Mouse (Mus musculus) thymus, adult 2 months (tissue): ENCODE data around the gene Sv2c. TPM values are rescaled to one million over a fixed set of nuclear protein-coding genes. Genes with fewer than 3 reads are reported as not detected.

ENCODE experiments used
- DNase-seq: peaks from one replicate; pipeline ENCODE4 v3.0.0; 2021
- H3K27ac ChIP-seq: fragments of 200-500 bp; 2 replicates; pipeline ENCODE4 v1.5.1; 2012; ENCODE audit warnings: low read length, control low read depth; ENCODE audit not compliant: control insufficient read depth, insufficient read depth
- H3K27me3 ChIP-seq: fragments of 200-500 bp; 2 replicates; pipeline ENCODE4 v1.6.1; 2012; ENCODE audit warnings: mild to moderate bottlenecking, low read length, moderate library complexity, mixed read lengths; ENCODE audit not compliant: control insufficient read depth, insufficient read depth
- H3K36me3 ChIP-seq: fragments of 200-500 bp; 2 replicates; pipeline ENCODE4 v1.6.1; 2012; ENCODE audit warnings: mild to moderate bottlenecking, low read length, moderate library complexity; ENCODE audit not compliant: control insufficient read depth, insufficient read depth
- H3K4me1 ChIP-seq: fragments of 200-500 bp; replicated peaks from 2 replicates; pipeline ENCODE4 v1.6.1; 2012; ENCODE audit warnings: low read length; ENCODE audit not compliant: control insufficient read depth, insufficient read depth
- H3K4me3 ChIP-seq: fragments of 200-500 bp; 2 replicates; pipeline ENCODE4 v1.5.1; 2012; ENCODE audit warnings: mild to moderate bottlenecking, low read length, control low read depth, moderate library complexity; ENCODE audit not compliant: control insufficient read depth, insufficient read depth
- CTCF ChIP-seq: fragments of 200-500 bp; IDR thresholded peaks from 2 replicates; pipeline ENCODE4 v1.5.1; 2012; ENCODE audit warnings: mild to moderate bottlenecking, control low read depth, low read length, moderate library complexity, borderline replicate concordance; ENCODE audit not compliant: control insufficient read depth, poor library complexity, insufficient read depth; ENCODE audit errors: extremely low read depth
- POLR2A ChIP-seq: fragments of 200-500 bp; IDR thresholded peaks from 2 replicates; pipeline ENCODE4 v1.6.1; 2012; ENCODE audit warnings: mild to moderate bottlenecking, low read length, control low read depth, moderate library complexity; ENCODE audit not compliant: control insufficient read depth, poor library complexity, insufficient read depth; ENCODE audit errors: extremely low read depth
- WGBS: fragments of 180-500 bp; shearing (Covaris S2); methylation state at CpG from one replicate; pipeline ENCODE4 v1.1.7; 2018; 5-methylcytosine and 5-hydroxymethylcytosine counted together
- polyA plus RNA-seq: library from polyadenylated mRNA; depleted of rRNA; stranded (reverse); fragments of >200 nt; gene quantifications from 2 replicates; pipeline ENCODE4 v1.2.3, GENCODE M21; 2012

The Sv2c gene
- polyA plus RNA-seq, 1 experiment: 0.09 TPM

DNA sequence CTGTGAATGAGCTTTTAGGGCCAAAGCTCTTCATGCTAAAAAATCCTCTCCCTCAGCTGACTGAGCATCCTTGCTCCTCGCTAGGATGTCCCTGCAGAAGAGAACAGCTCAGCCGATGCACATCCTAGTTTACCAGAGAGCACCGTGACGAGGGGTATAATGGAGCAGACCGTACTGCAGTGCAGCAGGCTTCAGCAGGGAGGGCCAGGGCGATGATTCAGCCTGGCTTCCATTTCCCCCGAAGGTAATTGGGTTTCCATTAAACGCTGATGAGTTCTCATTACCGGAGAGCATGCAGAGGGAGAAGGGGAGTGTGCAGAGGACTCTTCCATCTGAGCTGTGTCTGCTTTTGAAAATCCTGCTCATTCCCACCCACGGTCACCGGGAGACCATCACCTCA, 108.5 kb downstream of the Sv2c start:
- Histone ChIP-seq H3K4me3 (no peak overlapping the region), H3K4me1 (no peaks in the 10 kb centered on the region), H3K36me3 (no peaks in the 10 kb centered on the region), H3K27me3 (no peaks in the 10 kb centered on the region), H3K27ac (no peak overlapping the region)
- TF ChIP-seq CTCF (no peak), POLR2A (no peak)
- 91% methylated on average over 11 of the region's 11 CpGs for WGBS
- no peak for DNase-seq

- Histone ChIP-seq H3K4me3 (no peak overlapping the region), H3K27me3 (no peaks in the 10 kb centered on the region), H3K4me1 (no peaks in the 10 kb centered on the region), H3K36me3 (no peaks in the 10 kb centered on the region), H3K27ac (no peak overlapping the region)
- 96% methylated on average over 3 of the region's 3 CpGs for WGBS
- no peak for TF ChIP-seq CTCF
- TF ChIP-seq POLR2A: no peak
- DNase-seq: no peak
Measured at GRCm38 (mm10) chr13:96015516-96015915, 116.9 kb downstream of the Sv2c start.

DNA sequence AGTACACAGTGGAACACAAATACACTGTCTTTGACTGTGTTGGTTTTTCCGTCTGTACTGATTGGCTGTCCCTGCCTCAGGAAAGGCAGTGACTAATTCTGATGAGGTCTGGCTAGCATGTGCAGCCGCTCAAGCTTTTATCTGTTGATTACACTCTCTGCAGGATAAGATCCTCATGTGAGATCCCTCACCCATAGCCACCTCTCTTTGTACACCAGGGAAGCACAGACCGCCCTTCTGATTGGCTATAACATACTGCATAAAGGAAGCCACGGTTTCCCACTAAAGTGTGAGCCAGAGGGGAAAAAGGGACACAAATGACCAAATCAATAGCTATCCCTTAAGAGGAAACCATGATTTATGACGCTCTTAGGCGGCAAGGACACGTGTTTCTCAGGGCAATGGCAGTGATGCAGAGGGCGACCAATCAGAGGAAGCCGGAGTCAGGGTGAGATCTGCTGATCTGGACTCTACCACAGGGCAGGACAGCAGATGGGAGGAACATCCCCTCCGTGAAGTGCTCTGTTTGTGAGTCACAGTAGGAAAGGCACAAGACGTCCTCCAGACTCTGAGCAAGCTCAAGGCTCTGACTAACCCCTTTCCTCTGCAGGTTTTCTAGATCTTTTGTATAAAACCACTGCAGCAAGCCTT, 121.4 kb downstream of the Sv2c start:
- DNase-seq: no peak
- no peaks in the 10 kb centered on the region for H3K36me3 ChIP-seq
- no peaks in the 10 kb centered on the region for H3K4me1 ChIP-seq
- H3K27ac ChIP-seq: no peak overlapping the region
- H3K27me3 ChIP-seq: no peaks in the 10 kb centered on the region
- no peak overlapping the region for H3K4me3 ChIP-seq
- WGBS: 38% methylated on average over 11 of the region's 11 CpGs
- TF ChIP-seq CTCF (no peak), POLR2A (no peak)

- no peak for DNase-seq
- Histone ChIP-seq H3K4me3 (no peak overlapping the region), H3K27ac (no peak overlapping the region), H3K36me3 (no peaks in the 10 kb centered on the region), H3K27me3 (no peaks in the 10 kb centered on the region), H3K4me1 (no peaks in the 10 kb centered on the region)
- TF ChIP-seq POLR2A (no peak), CTCF (no peak)
- WGBS: 91% methylated on average over 9 of the region's 9 CpGs
Measured at GRCm38 (mm10) chr13:96008975-96009374, 123.4 kb downstream of the Sv2c start.

GRCm38 (mm10) chr13:96008154-96008553, 124.2 kb downstream of the Sv2c start:
- WGBS: 81% methylated on average over 3 of the region's 3 CpGs

GRCm38 (mm10) chr13:96003539-96003938, 128.8 kb downstream of the Sv2c start:
- 92% methylated on average over 3 of the region's 3 CpGs for WGBS
- no peak for DNase-seq
- TF ChIP-seq CTCF: no peak
- TF ChIP-seq POLR2A: no peak
- H3K27ac ChIP-seq: no peak overlapping the region
- H3K4me1 ChIP-seq: no peaks in the 10 kb centered on the region
- no peaks in the 10 kb centered on the region for H3K27me3 ChIP-seq
- no peaks in the 10 kb centered on the region for H3K36me3 ChIP-seq
- no peak overlapping the region for H3K4me3 ChIP-seq

More at GRCm38 (mm10) chr13:96008154-96008553, 124.2 kb downstream of the Sv2c start:
- no peak for DNase-seq
- Histone ChIP-seq H3K4me3 (no peak overlapping the region), H3K27ac (no peak overlapping the region), H3K4me1 (no peaks in the 10 kb centered on the region), H3K36me3 (no peaks in the 10 kb centered on the region), H3K27me3 (no peaks in the 10 kb centered on the region)
- no peak for TF ChIP-seq CTCF
- no peak for TF ChIP-seq POLR2A

GRCm38 (mm10) chr13:96002475-96002874, 129.9 kb downstream of the Sv2c start:
- Histone ChIP-seq H3K36me3 (no peaks in the 10 kb centered on the region), H3K4me1 (no peaks in the 10 kb centered on the region), H3K27me3 (no peaks in the 10 kb centered on the region), H3K4me3 (no peak overlapping the region), H3K27ac (no peak overlapping the region)
- 62% methylated on average over 5 of the region's 5 CpGs for WGBS
- DNase-seq: no peak
- TF ChIP-seq POLR2A (no peak), CTCF (no peak)
